Mouse (Mus musculus): ENCODE data around the gene Zfp523. TPM values are rescaled to one million over a fixed set of nuclear protein-coding genes. Genes with fewer than 3 reads are reported as not detected.
"Not testable (repeated sequence)": the region's sequence is repeated elsewhere in the genome, so short reads cannot be mapped to it uniquely, and the experiment has no call there.

Gene Zfp523
- polyA plus RNA-seq, 1 experiment from 2014 or later, result 44.7 TPM

DNA sequence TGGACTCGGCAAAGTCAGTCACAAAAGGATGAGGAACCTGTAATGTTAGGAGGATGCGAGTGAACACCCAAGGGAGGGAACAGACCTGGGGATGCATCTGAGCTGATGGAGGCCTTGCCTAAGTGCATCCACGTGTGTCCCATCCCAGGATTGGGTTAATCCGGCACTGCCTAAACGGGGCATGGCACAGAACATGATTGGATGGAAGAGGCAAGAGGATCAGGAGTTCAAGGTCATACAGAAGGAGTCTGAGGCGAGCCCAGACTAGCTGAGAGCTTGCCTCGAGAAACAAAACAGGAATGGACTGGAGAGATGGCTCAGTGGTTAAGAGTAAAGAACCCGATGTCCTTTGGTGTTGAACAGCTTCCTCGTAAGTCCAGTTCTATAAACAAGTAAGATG lies 35.5 kb downstream of the Zfp523 start:
- no peak for ATAC-seq (ENCODE audit: insufficient number of reproducible peaks, low FRiP score, low TSS enrichment, low read depth)
- Histone ChIP-seq H3K27ac (replicated peaks) (no peak overlapping the region), H3K4me1 (peaks cover 25% of the 10 kb centered on the region), H3K27me3 (no peaks in the 10 kb centered on the region), H3K4me3 (replicated peaks) (no peak overlapping the region), H3K36me3 (no peaks in the 10 kb centered on the region), H3K9me3 (replicated peaks) (no peaks in the 10 kb centered on the region), H3K9ac (no peak overlapping the region), H3K4me2 (replicated peaks) (no peak overlapping the region)
- 52% methylated on average over 9 of the region's 9 CpGs for WGBS

DNA sequence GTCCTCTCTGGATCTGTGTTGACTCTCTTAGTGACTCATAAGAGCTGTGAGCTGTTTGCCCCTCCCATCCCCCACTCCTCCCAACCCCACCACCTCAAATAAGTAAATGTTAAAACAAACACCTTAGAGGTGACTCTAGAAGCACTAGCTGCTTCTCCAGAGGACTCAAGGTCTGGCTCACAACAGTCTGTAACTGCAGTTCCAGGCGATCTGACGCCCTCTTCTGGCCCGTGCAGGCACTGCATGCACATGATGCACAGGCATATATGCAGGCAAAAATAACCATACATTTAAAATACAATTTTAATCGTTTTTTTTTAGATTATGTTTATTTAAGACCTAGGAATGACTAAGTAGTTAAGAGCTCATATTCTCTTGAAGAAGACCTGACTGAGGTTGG lies 36.3 kb downstream of the Zfp523 start:
- Histone ChIP-seq H3K4me3 (replicated peaks) (no peak overlapping the region), H3K4me2 (replicated peaks) (no peak overlapping the region), H3K27me3 (no peaks in the 10 kb centered on the region), H3K27ac (replicated peaks) (no peak overlapping the region), H3K9ac (no peak overlapping the region), H3K36me3 (no peaks in the 10 kb centered on the region), H3K4me1 (peaks cover 24% of the 10 kb centered on the region), H3K9me3 (replicated peaks) (no peaks in the 10 kb centered on the region)
- ATAC-seq (ENCODE audit: insufficient number of reproducible peaks, low FRiP score, low TSS enrichment, low read depth), result no peak
- WGBS, result 32% methylated on average over 4 of the region's 4 CpGs

DNA sequence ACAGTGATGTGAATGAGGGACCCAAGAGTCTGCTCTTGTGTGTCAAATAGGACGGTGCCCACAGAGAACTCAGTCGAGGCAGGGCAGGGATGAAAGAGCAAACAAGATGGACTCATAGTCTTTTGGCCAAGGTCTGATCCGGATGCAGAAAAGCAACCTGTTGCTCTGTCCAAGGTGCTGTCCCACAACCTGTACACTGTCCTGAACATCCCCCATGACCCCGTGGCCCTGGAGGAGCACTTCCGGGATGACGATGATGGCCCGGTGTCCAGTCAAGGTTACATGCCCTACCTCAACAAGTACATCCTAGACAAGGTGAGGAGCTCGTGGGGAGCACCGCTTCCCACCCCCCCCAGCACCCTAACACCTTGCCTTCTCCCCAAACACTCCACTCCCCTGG lies 39.9 kb downstream of the Zfp523 start:
- no peak overlapping the region for H3K27ac ChIP-seq (replicated peaks)
- no peak overlapping the region for H3K4me2 ChIP-seq (replicated peaks)
- H3K27me3 ChIP-seq, result no peaks in the 10 kb centered on the region
- ATAC-seq (ENCODE audit: insufficient number of reproducible peaks, low FRiP score, low TSS enrichment, low read depth), result no peak
- WGBS, result 85% methylated on average over 9 of the region's 9 CpGs
- peaks cover 14% of the 10 kb centered on the region for H3K4me1 ChIP-seq
- no peak overlapping the region for H3K4me3 ChIP-seq (replicated peaks)
- H3K9ac ChIP-seq, result no peak overlapping the region
- H3K9me3 ChIP-seq (replicated peaks), result no peaks in the 10 kb centered on the region
- no peaks in the 10 kb centered on the region for H3K36me3 ChIP-seq

DNA sequence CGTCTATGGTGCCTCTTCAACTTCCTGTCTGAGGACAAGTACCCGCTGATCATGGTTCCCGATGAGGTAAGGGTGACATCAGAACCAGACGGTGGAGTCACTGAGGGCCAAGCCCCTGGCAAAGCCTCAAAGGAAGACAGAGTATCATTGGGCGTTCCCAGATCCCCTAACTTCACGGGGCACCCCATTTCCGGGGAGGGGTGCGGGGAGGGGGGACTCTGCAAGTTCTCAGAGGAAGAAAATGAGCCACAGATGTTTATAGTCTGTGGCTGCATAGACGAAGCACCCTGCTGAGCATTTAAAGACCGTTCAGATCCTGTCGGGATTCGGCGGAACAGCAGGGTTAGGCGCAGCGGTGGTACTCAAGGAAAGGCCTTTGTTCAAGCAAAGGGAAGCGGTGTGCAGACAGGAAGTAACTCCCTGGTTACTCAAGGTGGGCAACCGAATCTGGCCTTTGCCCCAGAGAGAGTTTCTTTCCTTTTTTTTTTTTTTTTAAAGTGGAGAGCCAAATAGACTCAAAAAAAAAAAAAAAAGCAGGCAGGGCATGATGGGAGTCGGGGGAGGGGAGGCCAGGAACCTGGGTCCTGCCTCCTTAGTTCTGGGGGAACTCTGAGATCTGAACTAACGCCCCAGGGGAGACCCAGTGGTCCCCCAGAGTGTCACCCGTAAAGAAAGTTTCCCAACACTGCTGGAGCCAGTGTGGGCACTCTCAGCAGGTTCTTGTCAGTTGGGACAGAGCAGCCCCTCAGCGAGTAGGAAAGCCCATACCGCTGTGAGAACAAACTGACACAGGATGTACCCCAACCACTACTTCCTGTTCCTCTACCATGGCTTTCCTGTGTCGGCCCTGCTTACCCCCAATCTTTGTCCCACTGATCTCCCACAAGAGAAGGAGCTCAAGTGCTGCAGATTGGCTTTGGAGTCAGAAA lies 41.1 kb downstream of the Zfp523 start:
- ATAC-seq (ENCODE audit: insufficient number of reproducible peaks, low FRiP score, low TSS enrichment, low read depth), result no peak
- Histone ChIP-seq H3K36me3 (no peaks in the 10 kb centered on the region), H3K27ac (replicated peaks) (peak overlapping the region; percentile 70), H3K4me3 (replicated peaks) (peak overlapping the region; percentile 15; the same call in 1 of the 2 replicates), H3K9ac (no peak overlapping the region), H3K4me2 (replicated peaks) (peak overlapping the region; percentile 15), H3K9me3 (replicated peaks) (no peaks in the 10 kb centered on the region), H3K27me3 (no peaks in the 10 kb centered on the region), H3K4me1 (peaks cover 17% of the 10 kb centered on the region)
- WGBS, result 19% methylated on average over 23 of the region's 23 CpGs

DNA sequence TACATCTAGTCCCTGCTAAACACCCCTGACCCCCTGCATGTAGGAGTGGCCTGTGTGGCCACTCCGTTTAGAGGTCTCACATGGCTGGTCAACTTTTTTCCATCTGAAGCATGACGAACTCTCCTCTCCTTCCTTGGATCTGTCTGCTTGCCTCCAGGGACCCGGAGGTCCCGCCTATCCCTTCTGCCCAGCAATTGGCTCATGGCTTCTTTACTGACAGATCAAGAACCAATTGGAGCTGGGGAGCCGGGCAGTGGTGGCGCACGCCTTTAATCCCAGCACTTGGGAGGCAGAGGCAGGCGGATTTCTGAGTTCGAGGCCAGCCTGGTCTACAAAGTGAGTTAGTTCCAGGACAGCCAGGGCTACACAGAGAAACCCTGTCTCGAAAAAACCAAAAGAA lies 45.5 kb downstream of the Zfp523 start:
- ATAC-seq (ENCODE audit: insufficient number of reproducible peaks, low FRiP score, low TSS enrichment, low read depth); H3K9me3 ChIP-seq (replicated peaks); H3K4me3 ChIP-seq (replicated peaks); H3K27me3 ChIP-seq; H3K9ac ChIP-seq; H3K27ac ChIP-seq (replicated peaks); H3K36me3 ChIP-seq; H3K4me2 ChIP-seq (replicated peaks): not testable (repeated sequence)
- H3K4me1 ChIP-seq, result peaks cover 44% of the 10 kb centered on the region
- 92% methylated on average over 10 of the region's 10 CpGs for WGBS

DNA sequence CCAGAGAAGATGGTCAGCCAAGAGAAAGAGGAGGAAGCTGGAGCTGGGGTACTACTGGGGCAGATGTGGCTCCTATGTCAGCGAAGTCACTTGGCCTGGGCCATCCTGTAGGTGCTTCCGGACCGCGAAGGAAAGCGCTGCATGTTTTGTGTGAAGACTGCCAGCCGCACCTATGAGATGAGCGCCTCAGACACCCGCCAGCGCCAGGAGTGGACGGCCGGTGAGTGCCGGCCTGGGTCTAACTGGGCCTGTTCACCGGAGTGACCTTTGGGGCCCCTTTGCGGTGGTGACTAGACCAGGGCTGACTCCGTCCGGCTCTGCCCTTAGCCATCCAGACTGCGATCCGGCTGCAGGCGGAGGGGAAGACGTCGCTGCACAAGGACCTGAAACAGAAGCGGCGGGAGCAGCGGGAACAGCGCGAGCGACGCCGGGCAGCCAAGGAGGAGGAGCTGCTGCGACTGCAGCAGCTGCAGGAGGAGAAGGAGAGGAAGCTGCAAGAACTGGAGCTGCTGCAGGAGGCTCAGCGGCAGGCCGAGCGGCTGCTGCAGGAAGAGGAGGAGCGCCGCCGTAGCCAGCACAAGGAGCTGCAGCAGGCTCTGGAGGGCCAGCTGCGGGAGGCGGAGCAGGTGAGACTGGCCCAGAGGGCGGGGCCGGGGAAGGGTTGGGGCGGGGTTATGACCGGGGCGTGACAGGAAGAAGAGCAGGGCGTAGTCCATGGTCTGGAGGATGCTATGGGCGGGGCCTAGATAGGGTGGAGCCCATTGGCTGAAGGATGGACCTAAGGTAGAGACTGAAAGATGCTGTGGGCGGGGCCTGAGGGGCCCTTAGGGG lies 46.8 kb downstream of the Zfp523 start:
- Histone ChIP-seq H3K4me2 (replicated peaks) (peak overlapping the region; percentile 92), H3K27me3 (no peaks in the 10 kb centered on the region), H3K9me3 (replicated peaks) (no peaks in the 10 kb centered on the region), H3K4me3 (replicated peaks) (peak overlapping the region; percentile 50), H3K27ac (replicated peaks) (peak overlapping the region; percentile 91), H3K4me1 (peaks cover 34% of the 10 kb centered on the region), H3K36me3 (peaks cover 7% of the 10 kb centered on the region; the same call in 1 of the 2 replicates), H3K9ac (peak overlapping the region; percentile 50)
- peak; percentile 88 for ATAC-seq (ENCODE audit: insufficient number of reproducible peaks, low FRiP score, low TSS enrichment, low read depth)
- under 1% methylated on average over 46 of the region's 46 CpGs for WGBS

DNA sequence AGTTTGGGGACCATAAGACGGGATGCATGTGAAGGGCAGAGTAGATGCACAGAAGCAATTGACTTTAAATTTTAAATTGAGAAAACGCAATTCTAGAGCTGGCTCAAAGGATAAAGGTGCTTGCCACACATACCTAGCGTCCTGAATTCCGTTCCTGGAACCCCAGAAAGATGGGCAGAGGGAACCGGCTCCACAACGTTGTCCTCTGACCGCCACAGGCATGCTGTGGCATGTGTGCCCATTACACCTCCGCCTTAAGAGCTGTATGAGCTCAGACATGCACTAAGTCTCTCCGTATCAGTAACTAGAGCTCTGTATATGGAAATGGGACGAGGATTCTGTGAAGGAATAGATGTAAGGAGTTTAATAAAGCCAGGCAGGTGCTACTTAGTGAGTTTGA lies 47.7 kb downstream of the Zfp523 start:
- Histone ChIP-seq H3K4me3 (replicated peaks) (no peak overlapping the region), H3K9me3 (replicated peaks) (no peaks in the 10 kb centered on the region), H3K27ac (replicated peaks) (peak overlapping the region; percentile 91), H3K9ac (no peak overlapping the region), H3K4me2 (replicated peaks) (no peak overlapping the region; the same call in 1 of the 2 replicates), H3K36me3 (peaks cover 7% of the 10 kb centered on the region; the same call in 1 of the 2 replicates), H3K4me1 (peaks cover 34% of the 10 kb centered on the region), H3K27me3 (no peaks in the 10 kb centered on the region)
- WGBS, result 72% methylated on average over 10 of the region's 10 CpGs
- ATAC-seq (ENCODE audit: insufficient number of reproducible peaks, low FRiP score, low TSS enrichment, low read depth), result no peak

DNA sequence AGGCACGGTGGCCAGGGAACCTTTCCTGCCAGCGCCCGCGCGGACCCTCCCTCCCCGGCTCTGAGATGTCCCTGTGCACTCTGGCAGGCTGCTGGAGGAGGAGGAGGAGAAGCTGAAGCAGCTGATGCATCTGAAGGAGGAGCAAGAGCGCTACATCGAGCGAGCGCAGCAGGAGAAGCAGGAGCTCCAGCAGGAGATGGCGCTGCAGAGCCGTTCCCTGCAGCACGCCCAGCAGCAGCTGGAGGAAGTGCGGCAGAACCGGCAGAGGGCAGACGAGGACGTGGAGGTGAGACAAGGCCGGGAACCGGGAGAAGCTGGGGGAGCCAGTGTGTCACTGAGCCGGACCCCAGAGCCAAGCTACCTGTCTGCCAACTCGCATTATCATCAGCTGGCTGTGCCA lies 49.1 kb downstream of the Zfp523 start:
- H3K36me3 ChIP-seq, result peaks cover 7% of the 10 kb centered on the region; the same call in 1 of the 2 replicates
- H3K4me1 ChIP-seq, result peaks cover 37% of the 10 kb centered on the region
- H3K27me3 ChIP-seq, result no peaks in the 10 kb centered on the region
- peak overlapping the region; percentile 27 for H3K4me3 ChIP-seq (replicated peaks)
- WGBS, result 2% methylated on average over 21 of the region's 21 CpGs
- H3K4me2 ChIP-seq (replicated peaks), result peak overlapping the region; percentile 51
- no peaks in the 10 kb centered on the region for H3K9me3 ChIP-seq (replicated peaks)
- ATAC-seq (ENCODE audit: insufficient number of reproducible peaks, low FRiP score, low TSS enrichment, low read depth), result peak; percentile 51; the same call in 1 of the 2 replicates
- H3K9ac ChIP-seq, result peak overlapping the region; percentile 31; the same call in 1 of the 2 replicates
- H3K27ac ChIP-seq (replicated peaks), result peak overlapping the region; percentile 44; the same call in 1 of the 2 replicates

DNA sequence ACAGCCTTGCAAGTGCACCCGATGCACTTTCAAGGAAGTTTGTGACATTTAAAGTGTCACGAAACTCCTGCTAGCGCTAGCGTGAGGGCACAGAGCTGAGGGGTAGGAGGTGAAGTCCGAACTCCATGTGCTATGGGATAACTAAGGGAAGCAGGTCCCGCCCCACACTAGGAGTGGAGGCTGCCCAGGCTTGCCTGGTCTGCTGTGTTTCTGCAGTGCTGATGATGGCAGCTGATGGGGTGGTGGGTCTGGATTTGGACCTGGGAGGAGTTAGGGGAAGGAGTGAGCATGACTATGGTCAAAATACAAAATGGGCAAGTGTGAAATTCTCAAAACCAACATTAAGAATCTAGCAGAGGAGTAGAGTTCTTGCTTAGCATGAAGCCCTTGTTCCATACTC lies 53.6 kb downstream of the Zfp523 start:
- Histone ChIP-seq H3K4me2 (replicated peaks) (no peak overlapping the region), H3K9me3 (replicated peaks) (no peaks in the 10 kb centered on the region), H3K27ac (replicated peaks) (peak overlapping the region; percentile 51; the same call in 1 of the 2 replicates), H3K4me1 (peaks cover 29% of the 10 kb centered on the region), H3K4me3 (replicated peaks) (no peak overlapping the region), H3K9ac (no peak overlapping the region), H3K27me3 (no peaks in the 10 kb centered on the region), H3K36me3 (peaks cover 7% of the 10 kb centered on the region; the same call in 1 of the 2 replicates)
- ATAC-seq (ENCODE audit: insufficient number of reproducible peaks, low FRiP score, low TSS enrichment, low read depth), result no peak
- WGBS, result 69% methylated on average over 6 of the region's 6 CpGs

DNA sequence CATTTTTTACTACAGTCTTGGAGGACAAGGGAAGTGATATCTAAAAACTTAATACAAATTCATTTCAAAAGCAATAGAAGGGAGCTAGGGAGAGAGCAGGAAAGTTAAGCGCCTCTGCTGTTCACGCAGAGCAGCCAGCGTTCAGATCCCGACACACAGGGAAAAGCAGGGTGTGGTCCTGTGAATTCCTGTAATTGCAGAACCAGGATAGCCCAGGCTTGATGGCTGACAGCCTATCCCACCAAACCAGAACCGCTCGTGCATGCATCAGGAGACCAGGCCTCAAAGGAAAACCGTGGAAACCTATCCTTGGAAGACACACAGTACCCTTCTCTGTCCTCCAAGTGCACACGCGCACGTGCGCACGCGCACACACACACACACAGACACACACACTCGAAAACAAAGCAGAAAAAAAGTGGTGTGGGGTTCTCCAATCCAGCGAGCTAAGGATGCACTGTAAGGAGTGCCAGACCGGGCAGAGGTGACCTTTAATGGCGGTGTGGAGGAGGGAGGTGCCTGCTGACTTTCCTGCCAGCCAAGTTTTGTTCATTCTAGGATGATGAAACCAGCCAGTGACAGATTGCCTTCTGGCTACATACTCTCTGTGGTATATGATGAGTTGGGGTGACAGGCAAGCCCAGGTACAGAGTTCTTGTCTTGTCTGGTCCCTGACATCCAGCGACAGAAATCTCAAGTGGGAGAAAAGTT lies 54.3 kb downstream of the Zfp523 start:
- WGBS, result 70% methylated on average over 18 of the region's 18 CpGs
- H3K27ac ChIP-seq (replicated peaks), result peak overlapping the region; percentile 51

More for the DNA sequence above, 54.3 kb downstream of the Zfp523 start:
- peaks cover 7% of the 10 kb centered on the region; the same call in 1 of the 2 replicates for H3K36me3 ChIP-seq
- no peaks in the 10 kb centered on the region for H3K27me3 ChIP-seq
- ATAC-seq (ENCODE audit: insufficient number of reproducible peaks, low FRiP score, low TSS enrichment, low read depth), result no peak
- no peaks in the 10 kb centered on the region for H3K9me3 ChIP-seq (replicated peaks)
- H3K4me2 ChIP-seq (replicated peaks), result no peak overlapping the region
- no peak overlapping the region for H3K4me3 ChIP-seq (replicated peaks)
- H3K9ac ChIP-seq, result no peak overlapping the region
- H3K4me1 ChIP-seq, result peaks cover 27% of the 10 kb centered on the region
